In genomic region chr13:57259474-57259873, GRCm38 (mm10) we compare ENCODE assay signal across 12 mouse cellular contexts.
DNase-seq lines count a peak whose midpoint lies in the region; ATAC-seq and TF ChIP-seq lines count a peak whose summit lies in the region.
"Had no signal": no experiment of that assay in that cellular context is flagged by ENCODE, and none has a peak within 500 bp of the region (broad histone marks: within the 10 kb centered on the region; RNA-seq: fewer than 3 reads in every experiment).

No protein-coding gene starts in this region.

- H3K36me3 ChIP-seq in hindbrain, embryonic 12.5 days = no peaks in the 10 kb centered on the region
- H3K36me3 ChIP-seq in hindbrain, postnatal 0 days (ENCODE audit: insufficient read depth, low read length) = no peaks in the 10 kb centered on the region
- H3K36me3 ChIP-seq in hindbrain, embryonic 13.5 days = no peaks in the 10 kb centered on the region
- H3K36me3 ChIP-seq: embryonic facial prominence, embryonic 10.5 days; limb, embryonic 10.5 days; neural tube, embryonic 13.5 days had no signal

- H3K27ac ChIP-seq in hindbrain, embryonic 12.5 days = no peak overlapping the region
- H3K27ac ChIP-seq in hindbrain, postnatal 0 days = no peak overlapping the region
- H3K27ac ChIP-seq in hindbrain, embryonic 13.5 days = peak overlapping the region; percentile 49
- H3K27ac ChIP-seq: embryonic facial prominence, embryonic 10.5 days; layer of hippocampus, adult 2 months; limb, embryonic 10.5 days; macrophage; neural tube, embryonic 13.5 days had no signal

- no peak for DNase-seq in hindbrain, postnatal 0 days (ENCODE audit: low spot score)
- peak; percentile 55 for DNase-seq in testis, postnatal 10 days (ENCODE audit: low spot score)
- DNase-seq in testis, postnatal 14 days (ENCODE audit: low spot score) = no peak
- no peak for DNase-seq in MN1 (ENCODE audit: low spot score)
- DNase-seq in heart, postnatal 36 days = no peak

- no peak overlapping the region for H3K9ac ChIP-seq in hindbrain, embryonic 12.5 days
- H3K9ac ChIP-seq in hindbrain, postnatal 0 days (replicated peaks; ENCODE audit: low read length) = no peak overlapping the region
- H3K9ac ChIP-seq in hindbrain, embryonic 13.5 days = no peak overlapping the region
- H3K9ac ChIP-seq: neural tube, embryonic 13.5 days had no signal

- no peak overlapping the region for H3K4me2 ChIP-seq in hindbrain, embryonic 12.5 days (replicated peaks)
- no peak overlapping the region for H3K4me2 ChIP-seq in hindbrain, postnatal 0 days (ENCODE audit: low read depth, low read length)
- no peak overlapping the region for H3K4me2 ChIP-seq in hindbrain, embryonic 13.5 days
- H3K4me2 ChIP-seq: neural tube, embryonic 13.5 days had no signal

- H3K9me3 ChIP-seq in hindbrain, embryonic 12.5 days (replicated peaks) = no peaks in the 10 kb centered on the region
- H3K9me3 ChIP-seq in hindbrain, postnatal 0 days (ENCODE audit: low read length) = no peaks in the 10 kb centered on the region
- no peaks in the 10 kb centered on the region for H3K9me3 ChIP-seq in hindbrain, embryonic 13.5 days
- H3K9me3 ChIP-seq: embryonic facial prominence, embryonic 10.5 days; limb, embryonic 10.5 days; neural tube, embryonic 13.5 days had no signal

- ATAC-seq in hindbrain, embryonic 12.5 days (ENCODE audit: low FRiP score) = peak; percentile 32; the same call in 1 of the 2 replicates
- ATAC-seq in hindbrain, postnatal 0 days = no peak
- ATAC-seq in hindbrain, embryonic 13.5 days (ENCODE audit: low FRiP score) = no peak

- intact Hi-C loops in heart, postnatal 36 days (cut with DNase I) = no loop called here

- WGBS in hindbrain, embryonic 12.5 days = 75% methylated on average over 8 of the region's 8 CpGs
- WGBS in hindbrain, postnatal 0 days = 69% methylated on average over 8 of the region's 8 CpGs
- 73% methylated on average over 8 of the region's 8 CpGs for WGBS in hindbrain, embryonic 13.5 days

- no peaks in the 10 kb centered on the region for H3K27me3 ChIP-seq in hindbrain, embryonic 12.5 days
- no peaks in the 10 kb centered on the region for H3K27me3 ChIP-seq in hindbrain, postnatal 0 days (ENCODE audit: insufficient read depth, low read length)
- no peaks in the 10 kb centered on the region for H3K27me3 ChIP-seq in hindbrain, embryonic 13.5 days
- H3K27me3 ChIP-seq: neural tube, embryonic 13.5 days had no signal

- no peak overlapping the region for H3K4me3 ChIP-seq in hindbrain, embryonic 12.5 days
- H3K4me3 ChIP-seq in hindbrain, postnatal 0 days (ENCODE audit: low read length) = no peak overlapping the region
- H3K4me3 ChIP-seq in hindbrain, embryonic 13.5 days = no peak overlapping the region
- H3K4me3 ChIP-seq: embryonic facial prominence, embryonic 10.5 days; layer of hippocampus, adult 2 months; limb, embryonic 10.5 days; neural tube, embryonic 13.5 days had no signal

- no peak for TF ChIP-seq CTCF in hindbrain, postnatal 0 days (IDR thresholded peaks at IDR 0.05; ENCODE audit: low read depth)

- H3K4me1 ChIP-seq in hindbrain, embryonic 12.5 days = no peaks in the 10 kb centered on the region
- H3K4me1 ChIP-seq in hindbrain, postnatal 0 days (ENCODE audit: insufficient read depth, low read length) = no peaks in the 10 kb centered on the region
- 0 out of 2 replicates have a peak, but pooled peaks cover 2% of the 10 kb centered on the region for H3K4me1 ChIP-seq in hindbrain, embryonic 13.5 days (replicated peaks)
- H3K4me1 ChIP-seq: limb, embryonic 10.5 days; neural tube, embryonic 13.5 days had no signal
